Mouse (Mus musculus) liver, postnatal 0 days (tissue): ENCODE results near the gene Reps1.

ENCODE experiments used
- CTCF ChIP-seq: sonication (generic); IDR thresholded peaks from 2 replicates; pipeline ENCODE4 v1.5.1; 2016; ENCODE audit warnings: antibody characterized with exemption, low read depth
- EP300 ChIP-seq: IDR thresholded peaks from 2 replicates; pipeline ENCODE4 v1.6.1; 2016; ENCODE audit warnings: antibody characterized with exemption, low read depth, mild to moderate bottlenecking

DNA sequence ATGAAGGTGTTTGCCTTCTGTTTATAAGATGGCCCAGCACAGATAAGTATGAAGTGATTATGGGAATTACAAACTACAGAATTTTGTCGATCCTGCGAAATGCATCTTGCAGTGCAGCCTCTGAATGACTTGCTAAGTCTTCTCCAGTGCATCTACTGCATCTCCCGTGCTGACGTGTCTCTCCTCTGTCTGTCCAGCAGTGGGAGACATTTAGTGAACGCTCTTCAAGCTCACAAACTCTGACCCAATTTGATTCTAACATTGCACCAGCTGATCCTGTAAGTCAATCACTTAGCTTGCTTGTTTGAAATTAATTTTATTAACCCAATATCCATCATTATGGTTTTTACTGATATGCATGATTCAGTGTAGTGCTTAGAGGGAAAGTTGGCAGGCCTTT lies 51.8 kb downstream of the Reps1 start:
- TF ChIP-seq CTCF (peak; percentile 57), EP300 (no peak)
